9 mouse cellular contexts compared by ENCODE assay signal in the genomic region with DNA sequence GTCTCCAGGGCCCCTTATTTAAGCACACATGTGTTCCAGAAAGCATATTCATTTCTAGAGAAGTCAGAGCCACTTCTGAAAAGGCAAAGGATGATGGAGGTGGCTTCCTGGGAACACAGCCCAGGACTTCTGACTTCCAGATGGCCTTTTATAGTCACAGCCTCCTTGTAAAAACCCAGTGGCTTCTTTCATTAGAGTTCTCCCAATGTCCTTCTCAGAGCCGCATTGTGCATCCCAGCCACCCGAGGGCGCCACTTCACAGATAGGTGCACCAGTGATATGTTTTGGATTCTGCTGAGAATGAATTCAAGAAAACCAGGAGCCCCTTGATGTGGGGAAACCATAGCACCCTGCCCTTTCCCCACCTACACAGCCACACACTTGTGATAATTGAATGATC.
A peak's percentile ranks its signal among the peaks of the same experiment; 100 is the strongest.
DNase-seq lines count a peak whose midpoint lies in the region; ATAC-seq and TF ChIP-seq lines count a peak whose summit lies in the region.
"Had no signal": no experiment of that assay in that cellular context is flagged by ENCODE, and none has a peak within 500 bp of the region (broad histone marks: within the 10 kb centered on the region; RNA-seq: fewer than 3 reads in every experiment).

No protein-coding gene starts in this region.

- TF ChIP-seq CTCF in heart, postnatal 0 days (IDR thresholded peaks at IDR 0.05; ENCODE audit: low read depth) = peak; percentile 56

- DNase-seq in heart, postnatal 0 days (ENCODE audit: low spot score) = peak; percentile 14
- no peak for DNase-seq in heart, postnatal 25 days (ENCODE audit: low spot score)
- DNase-seq in thymus, postnatal 4 days = peak; percentile 49
- DNase-seq in thymus, postnatal 36 days = no peak
- DNase-seq in kidney, postnatal 10 days = peak; percentile 69
- peak; percentile 67 for DNase-seq in neural tube, embryonic 11.5 days (ENCODE audit: low spot score)
- DNase-seq in spleen, adult 12 weeks (ENCODE audit: low spot score) = no peak

- H3K4me1 ChIP-seq in heart, postnatal 0 days (ENCODE audit: control insufficient read depth, insufficient read depth) = peaks cover 11% of the 10 kb centered on the region; the same call in 1 of the 2 replicates
- peaks cover 13% of the 10 kb centered on the region; the same call in 1 of the 2 replicates for H3K4me1 ChIP-seq in neural tube, embryonic 11.5 days (ENCODE audit: control insufficient read depth, insufficient read depth, low read length)

- H3K27ac ChIP-seq in heart, postnatal 0 days (ENCODE audit: low read depth) = no peak overlapping the region
- H3K27ac ChIP-seq in neural tube, embryonic 11.5 days (ENCODE audit: low read depth, low read length) = no peak overlapping the region
- H3K27ac ChIP-seq: macrophage had no signal

- 0 out of 2 replicates have a peak, but pooled peaks cover 6% of the 10 kb centered on the region for H3K36me3 ChIP-seq in heart, postnatal 0 days (replicated peaks; ENCODE audit: control insufficient read depth, insufficient read depth, low read length)
- H3K36me3 ChIP-seq in neural tube, embryonic 11.5 days (ENCODE audit: control insufficient read depth, insufficient read depth, low read length) = no peaks in the 10 kb centered on the region

- ATAC-seq in heart, postnatal 0 days (ENCODE audit: insufficient read depth, low read depth) = no peak; the same call in 1 of the 2 replicates
- ATAC-seq in common myeloid progenitor, adult 5-6 weeks (replicated peaks; ENCODE audit: low read depth, poor library complexity, severe bottlenecking) = peak; percentile 73
- ATAC-seq in neural tube, embryonic 11.5 days (ENCODE audit: insufficient read depth, low FRiP score, low TSS enrichment) = 0 out of 2 replicates have a peak, but pooled peaks have one; percentile 25

- H3K4me2 ChIP-seq in heart, postnatal 0 days (ENCODE audit: low read depth, low read length) = no peak overlapping the region
- no peak overlapping the region for H3K4me2 ChIP-seq in neural tube, embryonic 11.5 days (ENCODE audit: low read depth)

- 38% methylated on average over 3 of the region's 3 CpGs for WGBS in heart, postnatal 0 days
- WGBS in neural tube, embryonic 11.5 days = 11% methylated on average over 3 of the region's 3 CpGs

- H3K27me3 ChIP-seq in heart, postnatal 0 days (ENCODE audit: control insufficient read depth, insufficient read depth, low read length) = no peaks in the 10 kb centered on the region
- no peaks in the 10 kb centered on the region for H3K27me3 ChIP-seq in neural tube, embryonic 11.5 days (ENCODE audit: control insufficient read depth, insufficient read depth, low read length)

- no peaks in the 10 kb centered on the region for H3K9me3 ChIP-seq in heart, postnatal 0 days (replicated peaks; ENCODE audit: control insufficient read depth, low read length)
- no peaks in the 10 kb centered on the region for H3K9me3 ChIP-seq in neural tube, embryonic 11.5 days (ENCODE audit: control insufficient read depth, low read length)

- no peak overlapping the region for H3K4me3 ChIP-seq in heart, postnatal 0 days (ENCODE audit: low read depth, low read length)
- no peak overlapping the region for H3K4me3 ChIP-seq in neural tube, embryonic 11.5 days (ENCODE audit: low read depth, low read length)

- no peak for TF ChIP-seq EP300 in heart, postnatal 0 days (IDR thresholded peaks at IDR 0.05; ENCODE audit: low read depth)

- H3K9ac ChIP-seq in heart, postnatal 0 days (replicated peaks; ENCODE audit: low read depth, low read length) = no peak overlapping the region
- no peak overlapping the region for H3K9ac ChIP-seq in neural tube, embryonic 11.5 days (ENCODE audit: low read length)

- intact Hi-C loops in heart, postnatal 25 days (cut with DNase I) = loop anchor here (5.0 kb wide), 1 partner anchor 83 kb away; no protein-coding TSS in a partner anchor

Comparison
In these comparisons a context has a peak if more than half of its experiments do, and no peak if none do; other contexts are left out.
1. DNase-seq: peak in heart, postnatal 0 days (single experiment), thymus, postnatal 4 days (single experiment), kidney, postnatal 10 days (single experiment) and neural tube, embryonic 11.5 days (single experiment); none in heart, postnatal 25 days (single experiment), thymus, postnatal 36 days (0 of 2) and spleen, adult 12 weeks (single experiment).